Mouse (Mus musculus) liver, embryonic 14.5 days (tissue): ENCODE data around the gene Cnfn. TPM values are rescaled to one million over a fixed set of nuclear protein-coding genes. Genes with fewer than 3 reads are reported as not detected.

Source experiments
- ATAC-seq: fragments of 200-750 bp; cut with Nextera tagmentation; 2 replicates; pipeline ENCODE4 v1.8.0; 2017; ENCODE audit warnings: moderate number of reproducible peaks, mild to moderate bottlenecking, moderate library complexity; ENCODE audit not compliant: insufficient read depth
- DNase-seq, 3 experiments: peaks; one replicate each; pipeline ENCODE4 v3.0.0-alpha.2; 2012 to 2013; ENCODE audit warnings: low read depth in 3 of 3, low spot score in 3 of 3
- H3K27ac ChIP-seq: fragments of 300-500 bp; sonication (generic); 2 replicates; pipeline ENCODE4 v1.5.1; 2014; ENCODE audit warnings: moderate library complexity, mild to moderate bottlenecking, control low read depth, inconsistent platforms
- H3K27me3 ChIP-seq: fragments of 300-500 bp; sonication (generic); 2 replicates; pipeline ENCODE4 v1.6.1; 2014; ENCODE audit warnings: mild to moderate bottlenecking, low read length, moderate library complexity; ENCODE audit not compliant: control insufficient read depth, insufficient read depth
- H3K36me3 ChIP-seq: fragments of 300-500 bp; sonication (generic); replicated peaks from 2 replicates; pipeline ENCODE4 v1.6.1; 2014; ENCODE audit warnings: low read depth; ENCODE audit not compliant: control insufficient read depth, insufficient read depth
- H3K4me1 ChIP-seq, 2 experiments: fragments of 200-500 bp in 1 of 2; fragments of 300-500 bp in 1 of 2; sonication (generic) in 1 of 2; replicated peaks; 2 replicates each; pipeline ENCODE4 v1.6.1; 2012 to 2014; ENCODE audit warnings: antibody characterized with exemption in 1 of 2, inconsistent platforms in 1 of 2, low read length in 1 of 2; ENCODE audit not compliant: control insufficient read depth in 2 of 2, insufficient read depth in 2 of 2
- H3K4me2 ChIP-seq: fragments of 300-500 bp; sonication (generic); 2 replicates; pipeline ENCODE4 v1.6.1; 2014; ENCODE audit warnings: low read depth, mild to moderate bottlenecking, control low read depth, moderate library complexity
- H3K4me3 ChIP-seq, 2 experiments: fragments of 200-500 bp in 1 of 2; fragments of 300-500 bp in 1 of 2; sonication (generic) in 1 of 2; 2 replicates each; pipeline ENCODE4 v1.5.1; 2012 to 2014; ENCODE audit warnings: low read depth in 2 of 2, low read length in 2 of 2, mild to moderate bottlenecking in 2 of 2, control low read depth in 1 of 2, inconsistent platforms in 1 of 2, moderate library complexity in 1 of 2; ENCODE audit not compliant: insufficient read depth in 1 of 2
- H3K9ac ChIP-seq: fragments of 300-500 bp; sonication (generic); replicated peaks from 2 replicates; pipeline ENCODE4 v1.6.1; 2014; ENCODE audit warnings: mild to moderate bottlenecking, control low read depth, moderate library complexity
- H3K9me3 ChIP-seq: fragments of 300-500 bp; sonication (generic); 2 replicates; pipeline ENCODE4 v1.6.1; 2016; ENCODE audit warnings: low read length, mixed read lengths; ENCODE audit not compliant: control insufficient read depth
- CTCF ChIP-seq: IDR thresholded peaks from 2 replicates; pipeline ENCODE4 v1.5.1; 2016; ENCODE audit warnings: antibody characterized with exemption, low read depth, control low read depth
- EP300 ChIP-seq: IDR thresholded peaks from 2 replicates; pipeline ENCODE4 v1.6.1; 2016; ENCODE audit warnings: antibody characterized with exemption, low read depth
- WGBS: fragments of 180-500 bp; shearing (Covaris S2); extraction: QIAGEN DNeasy Blood & Tissue Kit; methylation state at CpG from one replicate; pipeline ENCODE4 v1.1.7; 2014; ENCODE audit not compliant: insufficient replicate concordance; 5-methylcytosine and 5-hydroxymethylcytosine counted together
- polyA plus RNA-seq, 2 experiments: library from polyadenylated mRNA; depleted of rRNA in 1 of 2; stranded (reverse) in 1 of 2; unstranded in 1 of 2; fragments of >200 nt; fragmentation: Nextera tagmentation in 1 of 2; extraction: Ambion mirVana in 1 of 2; gene quantifications; 2 replicates each; pipeline versions ENCODE4 v1.2.1 to v1.2.3; 2012 to 2014

Cnfn gene
- polyA plus RNA-seq, 2 experiments, result not detected

DNA sequence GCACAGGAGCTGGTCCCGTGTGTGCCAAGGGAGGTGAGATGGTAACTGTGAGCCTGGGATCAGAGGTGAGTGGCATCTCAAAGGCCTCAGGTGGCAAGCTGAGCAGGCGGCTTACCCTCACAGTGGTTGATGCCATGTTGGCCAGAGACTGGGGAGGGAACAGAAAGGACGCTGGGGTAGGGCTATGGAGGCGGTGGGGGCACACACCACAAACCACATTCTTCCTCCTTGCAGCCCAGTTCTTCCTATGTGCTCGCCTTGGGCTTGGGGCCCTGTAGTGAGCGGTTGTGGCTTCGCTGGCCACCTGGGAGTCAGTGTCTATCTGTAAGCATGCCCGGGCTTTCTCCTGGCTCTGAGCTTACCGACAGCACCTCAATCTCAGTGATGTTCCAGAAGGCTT is 15.3 kb upstream of the Cnfn start:
- H3K27ac ChIP-seq, result no peak overlapping the region
- H3K4me1 ChIP-seq, result peaks cover 22 to 25% of the 10 kb centered on the region in 2 experiments
- H3K27me3 ChIP-seq, result no peaks in the 10 kb centered on the region
- TF ChIP-seq CTCF (no peak), EP300 (no peak)
- H3K4me2 ChIP-seq, result no peak overlapping the region
- 44% methylated on average over 9 of the region's 9 CpGs for WGBS
- H3K36me3 ChIP-seq, result peaks cover 2% of the 10 kb centered on the region; the same call in 1 of the 2 replicates
- no peak for DNase-seq
- H3K9ac ChIP-seq, result no peak overlapping the region
- no peaks in the 10 kb centered on the region for H3K9me3 ChIP-seq
- H3K4me3 ChIP-seq, result no peak overlapping the region
- ATAC-seq, result no peak

- H3K9ac ChIP-seq, result no peak overlapping the region
- no peak for DNase-seq
- 71% methylated on average over 13 of the region's 13 CpGs for WGBS
- TF ChIP-seq EP300 (no peak), CTCF (no peak)
- H3K27me3 ChIP-seq, result no peaks in the 10 kb centered on the region
- no peak overlapping the region for H3K4me3 ChIP-seq
- H3K9me3 ChIP-seq, result no peaks in the 10 kb centered on the region
- H3K27ac ChIP-seq, result no peak overlapping the region
- H3K36me3 ChIP-seq, result peaks cover 2% of the 10 kb centered on the region; the same call in 1 of the 2 replicates
- peaks cover 17 to 21% of the 10 kb centered on the region in 2 experiments for H3K4me1 ChIP-seq
- no peak for ATAC-seq
- H3K4me2 ChIP-seq, result no peak overlapping the region
These were observed 14.8 kb upstream of the Cnfn start for GRCm38 (mm10) chr7:25384318-25384717.

- Histone ChIP-seq H3K4me3 (no peak overlapping the region), H3K4me1 (peaks cover 15 to 23% of the 10 kb centered on the region in 2 experiments), H3K9ac (no peak overlapping the region), H3K27me3 (no peaks in the 10 kb centered on the region), H3K27ac (no peak overlapping the region), H3K9me3 (no peaks in the 10 kb centered on the region), H3K4me2 (no peak overlapping the region), H3K36me3 (peaks cover 2% of the 10 kb centered on the region; the same call in 1 of the 2 replicates)
- TF ChIP-seq EP300 (no peak), CTCF (no peak)
- ATAC-seq, result no peak
- DNase-seq, result no peak
- 53% methylated on average over 4 of the region's 4 CpGs for WGBS
These were observed 14.4 kb upstream of the Cnfn start for GRCm38 (mm10) chr7:25383891-25384290.

DNA sequence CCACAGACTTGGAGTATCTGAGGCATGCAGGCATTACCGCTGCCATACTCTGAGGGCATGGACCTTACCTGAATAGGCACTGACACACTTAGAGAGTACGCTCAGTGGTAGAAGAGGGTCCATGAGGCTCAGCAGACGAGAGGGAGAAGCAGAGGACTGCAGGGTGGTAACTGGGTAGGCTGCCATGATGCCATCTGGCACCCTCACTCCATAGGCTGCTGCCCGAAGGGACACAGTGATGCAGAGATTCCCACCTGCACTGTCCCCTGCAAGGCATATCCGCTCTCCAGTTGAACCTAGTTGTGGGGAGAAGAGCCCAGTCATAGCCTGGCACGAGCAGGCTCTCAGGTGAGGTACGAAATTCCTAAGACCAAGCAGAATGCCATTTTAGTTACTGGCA is 13.9 kb upstream of the Cnfn start:
- H3K9ac ChIP-seq, result no peak overlapping the region
- H3K4me1 ChIP-seq, result peaks cover 15 to 23% of the 10 kb centered on the region in 2 experiments
- H3K27ac ChIP-seq, result no peak overlapping the region
- no peak overlapping the region for H3K4me2 ChIP-seq
- H3K4me3 ChIP-seq, result no peak overlapping the region
- no peak for DNase-seq
- no peaks in the 10 kb centered on the region for H3K27me3 ChIP-seq
- 78% methylated on average over 7 of the region's 7 CpGs for WGBS
- H3K36me3 ChIP-seq, result peaks cover 2% of the 10 kb centered on the region; the same call in 1 of the 2 replicates
- H3K9me3 ChIP-seq, result no peaks in the 10 kb centered on the region
- ATAC-seq, result no peak
- TF ChIP-seq EP300 (no peak), CTCF (no peak)

- TF ChIP-seq CTCF (no peak), EP300 (no peak)
- Histone ChIP-seq H3K27ac (no peak overlapping the region), H3K36me3 (no peaks in the 10 kb centered on the region), H3K27me3 (no peaks in the 10 kb centered on the region), H3K4me3 (no peak overlapping the region), H3K4me1 (peaks cover 15 to 23% of the 10 kb centered on the region in 2 experiments), H3K9ac (no peak overlapping the region), H3K4me2 (no peak overlapping the region), H3K9me3 (no peaks in the 10 kb centered on the region)
- DNase-seq (no peak), ATAC-seq (no peak)
These were observed 13.0 kb upstream of the Cnfn start for GRCm38 (mm10) chr7:25382541-25382940.
